Mouse (Mus musculus) testis, adult 10 weeks (tissue): ENCODE measurements around the gene Olfr112. TPM values are rescaled to one million over a fixed set of nuclear protein-coding genes. Genes with fewer than 3 reads are reported as not detected.

Experiments used
- polyA plus RNA-seq: library from polyadenylated mRNA; stranded (reverse); fragments of 350-450 nt; fragmentation: Illumina TruSeq; extraction: RNeasy Lipid Tissue Mini Kit (QIAGEN cat#74804); gene quantifications from one replicate; pipeline ENCODE4 v1.2.3, GENCODE M21; 2014; ENCODE audit warnings: low read depth, low replicate concordance

Gene Olfr112
- 40.7 TPM for polyA plus RNA-seq

DNA sequence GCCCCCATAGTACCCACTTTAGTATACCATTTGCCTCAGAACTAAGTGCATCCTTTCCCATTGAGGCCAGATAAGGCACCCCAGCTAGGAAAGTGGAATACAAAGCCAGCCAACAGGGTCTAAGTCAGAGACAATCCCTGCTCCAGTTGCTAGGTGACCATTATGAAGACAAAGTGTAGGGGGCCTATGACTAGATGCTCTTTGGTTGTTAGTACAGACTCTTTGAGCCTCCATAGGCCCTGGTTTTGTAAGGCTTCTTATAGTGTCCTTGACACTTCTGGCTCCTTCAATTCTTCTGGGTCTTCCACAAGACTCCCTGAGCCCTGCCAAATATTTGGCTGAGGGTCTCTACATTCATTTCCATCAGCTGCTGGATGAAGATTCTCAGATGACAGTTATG, at the start of gene Olfr112:
Gene Olfr112, minus strand, starts transcription at position 101 of the 400 bp plus-strand sequence.

DNA sequence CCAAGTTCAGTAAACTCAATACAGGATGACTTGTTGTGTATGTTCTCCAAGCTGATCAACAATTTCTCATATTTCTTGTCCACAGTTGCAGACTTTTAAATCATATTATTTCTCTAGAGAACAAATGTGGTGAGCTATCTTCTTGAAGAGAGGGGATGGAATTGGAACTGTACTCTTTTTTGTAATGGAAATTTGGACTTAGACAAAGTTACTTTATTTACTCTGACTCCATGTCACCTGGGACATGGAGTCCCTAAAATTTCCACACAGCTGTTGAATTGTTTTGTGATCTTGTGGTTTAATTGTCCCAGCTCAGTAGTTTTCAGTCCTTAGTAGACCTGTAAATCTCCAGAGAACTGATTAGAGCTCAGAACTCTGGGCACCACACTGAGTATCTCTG, 23.4 kb upstream of the Olfr112 start, which contains the start of gene Olfr114:
Gene Olfr114, minus strand, starts transcription at position 101 of the 400 bp plus-strand sequence.

DNA sequence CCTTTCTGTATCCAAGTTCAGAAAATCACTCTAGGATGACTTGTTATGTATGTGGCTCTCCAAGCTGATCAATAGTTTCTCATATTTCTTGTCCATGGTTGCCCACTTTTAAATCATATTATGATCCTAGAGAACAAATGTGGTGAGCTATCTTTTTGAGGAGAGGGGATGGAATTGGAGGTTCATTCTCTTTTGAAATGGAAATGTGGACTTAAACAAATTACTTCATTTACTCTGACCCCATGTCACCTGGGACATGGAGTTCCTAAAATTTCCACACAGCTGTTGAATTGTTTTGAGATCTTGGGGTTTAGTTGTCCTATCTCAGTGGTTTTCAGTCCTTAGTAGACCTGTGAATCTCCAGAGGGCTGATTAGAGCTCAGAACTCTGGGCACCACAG, 8.3 kb upstream of the Olfr112 start, which contains the start of gene Olfr113:
Gene Olfr113, minus strand, starts transcription at position 101 of the 400 bp plus-strand sequence.

Other genes starting within 250 kb of the Olfr112 start
- gene Olfr103, start 229.8 kb downstream of the Olfr112 start, polyA plus RNA-seq: not detected
- not detected for gene Olfr104-ps, start 209.9 kb downstream of the Olfr112 start, polyA plus RNA-seq
- not detected for gene Olfr105-ps, start 190.4 kb downstream of the Olfr112 start, polyA plus RNA-seq
- gene Olfr106-ps, start 179.1 kb downstream of the Olfr112 start, polyA plus RNA-seq: not detected
- not detected for gene Olfr107, start 170.2 kb downstream of the Olfr112 start, polyA plus RNA-seq
- gene Olfr108, start 124.0 kb downstream of the Olfr112 start, polyA plus RNA-seq: not detected
- gene Olfr109, start 110.5 kb downstream of the Olfr112 start, polyA plus RNA-seq: not detected
- gene H2-M2, start 85.9 kb downstream of the Olfr112 start, polyA plus RNA-seq: not detected
- not detected for gene Olfr110, start 77.0 kb downstream of the Olfr112 start, polyA plus RNA-seq
- gene Olfr111, start 61.4 kb downstream of the Olfr112 start, polyA plus RNA-seq: not detected
- not detected for gene Olfr113, start 8.2 kb upstream of the Olfr112 start, polyA plus RNA-seq
- gene Olfr114, start 23.3 kb upstream of the Olfr112 start, polyA plus RNA-seq: not detected
- not detected for gene Olfr115, start 57.7 kb upstream of the Olfr112 start, polyA plus RNA-seq
- gene Olfr116, start 57.7 kb upstream of the Olfr112 start, polyA plus RNA-seq: not detected
- gene Olfr117, start 94.3 kb upstream of the Olfr112 start, polyA plus RNA-seq: not detected
- not detected for gene Olfr118, start 97.5 kb upstream of the Olfr112 start, polyA plus RNA-seq
- not detected for gene Olfr119, start 127.1 kb upstream of the Olfr112 start, polyA plus RNA-seq
- gene Olfr120, start 152.4 kb upstream of the Olfr112 start, polyA plus RNA-seq: not detected
- not detected for gene Olfr121, start 179.4 kb upstream of the Olfr112 start, polyA plus RNA-seq
- not detected for gene Olfr122, start 199.2 kb upstream of the Olfr112 start, polyA plus RNA-seq
- not detected for gene Olfr123, start 224.1 kb upstream of the Olfr112 start, polyA plus RNA-seq
- not detected for gene Olfr124, start 230.4 kb upstream of the Olfr112 start, polyA plus RNA-seq